Mouse (Mus musculus) lung, embryonic 16.5 days (tissue): ENCODE measurements at regions not wholly inside any gene's neighbourhood (a gene's known extent, or its start where the extent isn't known, plus 50 kb on each side); places are given as distances from the start of the nearest gene placed in this dataset.

Experiments
- ATAC-seq: fragments of 200-750 bp; cut with Nextera tagmentation; 2 replicates; pipeline ENCODE4 v1.8.0; 2017; ENCODE audit warnings: low read depth, mild to moderate bottlenecking, moderate library complexity
- H3K27ac ChIP-seq: fragments of 300-500 bp; sonication (generic); 2 replicates; pipeline ENCODE4 v1.5.1; 2014; ENCODE audit warnings: mild to moderate bottlenecking, control low read depth, low read length
- H3K27me3 ChIP-seq: fragments of 300-500 bp; sonication (generic); 2 replicates; pipeline ENCODE4 v1.6.1; 2014; ENCODE audit warnings: low read depth, low read length, mixed read lengths; ENCODE audit not compliant: control insufficient read depth, insufficient read depth
- H3K36me3 ChIP-seq: fragments of 300-500 bp; sonication (generic); 2 replicates; pipeline ENCODE4 v1.6.1; 2014; ENCODE audit warnings: low read length; ENCODE audit not compliant: control insufficient read depth, insufficient read depth
- H3K4me1 ChIP-seq: fragments of 300-500 bp; sonication (generic); replicated peaks from 2 replicates; pipeline ENCODE4 v1.6.1; 2014; ENCODE audit warnings: low read length, mixed read lengths; ENCODE audit not compliant: control insufficient read depth, insufficient read depth
- H3K4me2 ChIP-seq: fragments of 300-500 bp; sonication (generic); 2 replicates; pipeline ENCODE4 v1.6.1; 2014; ENCODE audit warnings: low read depth, low read length, control low read depth
- H3K4me3 ChIP-seq: fragments of 300-500 bp; sonication (generic); 2 replicates; pipeline ENCODE4 v1.5.1; 2014; ENCODE audit warnings: mild to moderate bottlenecking, low read length, control low read depth
- H3K9ac ChIP-seq: fragments of 300-500 bp; sonication (generic); 2 replicates; pipeline ENCODE4 v1.6.1; 2014; ENCODE audit warnings: low read length, control low read depth
- H3K9me3 ChIP-seq: fragments of 300-500 bp; sonication (generic); 2 replicates; pipeline ENCODE4 v1.6.1; 2016; ENCODE audit warnings: low read length; ENCODE audit not compliant: control insufficient read depth
- WGBS: fragments of 180-500 bp; shearing (Covaris S2); extraction: QIAGEN DNeasy Blood & Tissue Kit; methylation state at CpG from one replicate; pipeline ENCODE4 v1.1.7; 2014; 5-methylcytosine and 5-hydroxymethylcytosine counted together

- WGBS: 36% methylated on average over 4 of the region's 4 CpGs
- H3K27ac ChIP-seq: no peak overlapping the region
- peak; percentile 31; the same call in 1 of the 2 replicates for ATAC-seq
Observed at GRCm38 (mm10) chrX:166931048-166931447, 278.1 kb downstream of the Tmsb4x start.

GRCm38 (mm10) chrX:166929716-166930420 is 279.2 kb downstream of the Tmsb4x start:
- no peak overlapping the region for H3K4me3 ChIP-seq
- no peaks in the 10 kb centered on the region for H3K36me3 ChIP-seq
- no peaks in the 10 kb centered on the region for H3K9me3 ChIP-seq
- no peaks in the 10 kb centered on the region for H3K4me1 ChIP-seq
- no peak overlapping the region for H3K9ac ChIP-seq
- WGBS: 67% methylated on average over 6 of the region's 6 CpGs
- no peaks in the 10 kb centered on the region; the same call in 1 of the 2 replicates for H3K27me3 ChIP-seq
- H3K4me2 ChIP-seq: no peak overlapping the region
- no peak overlapping the region for H3K27ac ChIP-seq
- ATAC-seq: no peak

More at GRCm38 (mm10) chrX:166931048-166931447, 278.1 kb downstream of the Tmsb4x start:
- no peak overlapping the region for H3K4me3 ChIP-seq
- no peaks in the 10 kb centered on the region; the same call in 1 of the 2 replicates for H3K27me3 ChIP-seq
- no peak overlapping the region for H3K4me2 ChIP-seq
- no peaks in the 10 kb centered on the region for H3K9me3 ChIP-seq
- no peaks in the 10 kb centered on the region for H3K36me3 ChIP-seq
- H3K9ac ChIP-seq: no peak overlapping the region
- no peaks in the 10 kb centered on the region for H3K4me1 ChIP-seq

- H3K4me2 ChIP-seq: no peak overlapping the region
- H3K4me3 ChIP-seq: no peak overlapping the region
- no peak overlapping the region for H3K9ac ChIP-seq
- H3K27me3 ChIP-seq: no peaks in the 10 kb centered on the region
- peak; percentile 31; the same call in 1 of the 2 replicates for ATAC-seq
- no peaks in the 10 kb centered on the region for H3K36me3 ChIP-seq
- H3K27ac ChIP-seq: no peak overlapping the region
- WGBS: 33% methylated on average over 2 of the region's 2 CpGs
- no peaks in the 10 kb centered on the region for H3K4me1 ChIP-seq
- H3K9me3 ChIP-seq: no peaks in the 10 kb centered on the region
Observed at GRCm38 (mm10) chrX:166915356-166915953, 293.7 kb downstream of the Tmsb4x start.

GRCm38 (mm10) chrX:166906602-166907001 is 302.5 kb downstream of the Tmsb4x start:
- H3K9me3 ChIP-seq: no peaks in the 10 kb centered on the region
- H3K4me1 ChIP-seq: no peaks in the 10 kb centered on the region
- 68% methylated on average over 6 of the region's 6 CpGs for WGBS
- H3K36me3 ChIP-seq: no peaks in the 10 kb centered on the region
- no peak for ATAC-seq
- H3K27ac ChIP-seq: no peak overlapping the region
- H3K27me3 ChIP-seq: no peaks in the 10 kb centered on the region; the same call in 1 of the 2 replicates
- no peak overlapping the region for H3K4me2 ChIP-seq
- H3K9ac ChIP-seq: no peak overlapping the region
- H3K4me3 ChIP-seq: no peak overlapping the region

GRCm38 (mm10) chrX:166900761-166901160 is 308.4 kb downstream of the Tmsb4x start:
- Histone ChIP-seq H3K4me3 (no peak overlapping the region), H3K27me3 (no peaks in the 10 kb centered on the region), H3K27ac (no peak overlapping the region), H3K9ac (no peak overlapping the region), H3K4me2 (no peak overlapping the region), H3K9me3 (no peaks in the 10 kb centered on the region), H3K36me3 (no peaks in the 10 kb centered on the region), H3K4me1 (no peaks in the 10 kb centered on the region)
- ATAC-seq: no peak
- WGBS: 77% methylated on average over 6 of the region's 6 CpGs

DNA sequence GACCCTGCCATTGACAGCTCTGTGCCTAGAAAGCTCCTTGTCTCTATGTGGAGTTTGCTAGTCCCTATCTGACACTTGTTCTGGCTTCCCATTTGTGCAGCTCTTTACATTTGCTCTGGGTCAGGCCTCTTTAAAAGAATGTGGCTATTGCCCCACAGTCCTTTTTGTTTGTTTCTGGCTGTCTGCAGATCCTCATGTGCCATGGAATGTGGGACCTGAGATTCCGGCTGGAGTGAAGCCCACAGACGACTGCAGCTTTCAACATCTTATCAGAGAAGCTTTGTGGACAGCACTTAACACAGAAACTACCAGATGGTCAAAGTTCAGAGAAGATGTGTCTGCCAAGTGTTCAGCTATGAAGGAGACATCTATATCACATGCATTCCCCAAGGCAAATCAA is 309.7 kb upstream of the Egfl6 start:
- Histone ChIP-seq H3K4me1 (no peaks in the 10 kb centered on the region), H3K36me3 (no peaks in the 10 kb centered on the region), H3K4me3 (no peak overlapping the region), H3K27ac (0 out of 2 replicates have a peak overlapping the region, but pooled peaks have one; percentile 1), H3K27me3 (peaks cover 5% of the 10 kb centered on the region; the same call in 1 of the 2 replicates), H3K4me2 (no peak overlapping the region), H3K9me3 (no peaks in the 10 kb centered on the region), H3K9ac (no peak overlapping the region)
- 44% methylated on average over 2 of the region's 2 CpGs for WGBS
- no peak for ATAC-seq

DNA sequence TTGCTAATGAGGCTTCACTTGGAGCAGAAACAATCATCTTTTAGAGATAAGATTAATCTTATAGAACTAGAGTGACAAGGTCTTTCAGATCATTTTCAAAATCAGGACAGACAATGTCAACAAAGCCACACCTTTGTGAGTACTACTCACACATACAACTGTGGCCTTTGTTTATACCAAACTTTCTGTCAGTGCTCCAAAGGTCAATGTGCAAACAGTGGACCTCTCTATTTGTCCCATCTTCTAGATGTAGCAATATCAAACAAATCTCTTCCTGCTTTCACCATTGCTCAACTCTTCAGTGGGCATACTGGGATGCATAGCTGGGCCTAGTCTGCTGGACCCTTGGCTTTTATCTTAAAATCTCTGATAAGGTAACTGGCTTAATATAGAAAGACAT is 300.9 kb upstream of the Egfl6 start:
- Histone ChIP-seq H3K9me3 (no peaks in the 10 kb centered on the region), H3K36me3 (no peaks in the 10 kb centered on the region), H3K9ac (no peak overlapping the region), H3K27ac (no peak overlapping the region), H3K4me1 (no peaks in the 10 kb centered on the region), H3K4me2 (no peak overlapping the region), H3K27me3 (no peaks in the 10 kb centered on the region), H3K4me3 (no peak overlapping the region)
- no peak for ATAC-seq

DNA sequence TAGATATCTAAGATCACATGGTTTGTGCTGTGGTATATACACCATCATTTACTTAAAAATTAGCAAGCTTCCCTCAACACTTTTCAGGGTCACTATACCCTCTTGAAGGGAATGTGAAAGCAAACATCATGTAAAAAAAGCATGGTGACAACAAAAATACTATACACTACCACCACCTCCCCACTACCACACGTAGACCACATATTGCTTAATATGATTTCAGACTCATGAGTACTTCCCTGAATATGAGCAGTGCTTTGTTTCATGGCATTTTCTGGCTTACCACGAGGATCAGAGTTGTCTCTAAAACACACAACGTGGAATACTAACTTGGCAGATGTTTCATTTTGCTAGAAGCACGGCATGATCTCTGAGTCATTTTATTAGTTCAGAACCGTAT is 284.0 kb upstream of the Egfl6 start:
- H3K4me3 ChIP-seq: no peak overlapping the region
- ATAC-seq: no peak
- H3K4me2 ChIP-seq: no peak overlapping the region
- no peak overlapping the region for H3K9ac ChIP-seq
- H3K27ac ChIP-seq: no peak overlapping the region
- no peaks in the 10 kb centered on the region for H3K27me3 ChIP-seq
- WGBS: 76% methylated on average over 5 of the region's 5 CpGs
- no peaks in the 10 kb centered on the region for H3K4me1 ChIP-seq
- H3K36me3 ChIP-seq: no peaks in the 10 kb centered on the region
- H3K9me3 ChIP-seq: no peaks in the 10 kb centered on the region

GRCm38 (mm10) chrX:166867692-166868091 is 282.2 kb upstream of the Egfl6 start:
- H3K27me3 ChIP-seq: no peaks in the 10 kb centered on the region
- H3K36me3 ChIP-seq: no peaks in the 10 kb centered on the region
- no peak overlapping the region for H3K4me3 ChIP-seq
- no peak overlapping the region for H3K9ac ChIP-seq
- ATAC-seq: no peak
- H3K27ac ChIP-seq: no peak overlapping the region
- no peak overlapping the region for H3K4me2 ChIP-seq
- H3K4me1 ChIP-seq: no peaks in the 10 kb centered on the region
- WGBS: 66% methylated on average over 2 of the region's 2 CpGs
- no peaks in the 10 kb centered on the region for H3K9me3 ChIP-seq
